Mouse (Mus musculus): Measurements from ENCODE around the gene Sgca. TPM values are rescaled to one million over a fixed set of nuclear protein-coding genes. Genes with fewer than 3 reads are reported as not detected.

The Sgca gene
- polyA plus RNA-seq, 1 experiment from 2014 or later = not detected

- ATAC-seq (ENCODE audit: low FRiP score) (no peak), DNase-seq (ENCODE audit: low spot score, missing footprints) (no peak)
- Histone ChIP-seq H3K4me2 (no peak overlapping the region), H3K9me3 (ENCODE audit: control insufficient read depth, low read length) (no peaks in the 10 kb centered on the region), H3K4me1 (ENCODE audit: control insufficient read depth, insufficient read depth, low read length) (peaks cover 7% of the 10 kb centered on the region; the same call in 1 of the 2 replicates), H3K27ac (ENCODE audit: low read depth, low read length) (no peak overlapping the region), H3K4me3 (ENCODE audit: low read depth, low read length) (no peak overlapping the region), H3K27me3 (ENCODE audit: control insufficient read depth, insufficient read depth, low read length) (no peaks in the 10 kb centered on the region), H3K36me3 (ENCODE audit: control insufficient read depth, insufficient read depth, low read length) (no peaks in the 10 kb centered on the region), H3K9ac (ENCODE audit: low read length) (no peak overlapping the region)
- 76% methylated on average over 11 of the region's 11 CpGs for WGBS
Observed at GRCm38 (mm10) chr11:94926431-94926830, 49.7 kb downstream of the Sgca start.

DNA sequence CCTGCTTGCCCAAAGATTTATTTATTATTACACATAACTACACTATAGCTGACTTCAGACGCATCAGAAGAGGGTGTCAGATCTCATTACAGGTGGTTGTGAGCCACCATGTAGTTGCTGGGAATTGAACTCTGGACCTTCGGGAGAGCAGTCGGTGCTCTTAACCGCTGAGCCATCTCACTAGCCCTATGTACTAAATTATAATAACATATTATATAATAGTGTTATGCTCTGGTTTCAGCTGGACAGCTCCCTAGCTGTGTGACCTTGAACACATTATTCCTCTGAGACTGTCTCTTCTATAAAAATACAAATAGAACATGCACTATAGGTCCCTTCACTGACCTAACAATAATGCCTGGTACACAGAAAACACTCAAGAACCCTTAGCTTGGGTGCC, 51.1 kb downstream of the Sgca start:
- peak; percentile 69 for DNase-seq (ENCODE audit: low spot score, missing footprints)
- no peak for ATAC-seq (ENCODE audit: low FRiP score)
- Histone ChIP-seq H3K27me3 (ENCODE audit: control insufficient read depth, insufficient read depth, low read length) (no peaks in the 10 kb centered on the region), H3K9me3 (ENCODE audit: control insufficient read depth, low read length) (no peaks in the 10 kb centered on the region), H3K4me1 (ENCODE audit: control insufficient read depth, insufficient read depth, low read length) (peaks cover 7% of the 10 kb centered on the region; the same call in 1 of the 2 replicates), H3K4me2 (no peak overlapping the region), H3K36me3 (ENCODE audit: control insufficient read depth, insufficient read depth, low read length) (no peaks in the 10 kb centered on the region), H3K27ac (ENCODE audit: low read depth, low read length) (no peak overlapping the region), H3K4me3 (ENCODE audit: low read depth, low read length) (no peak overlapping the region), H3K9ac (ENCODE audit: low read length) (no peak overlapping the region)
- WGBS = 94% methylated on average over 4 of the region's 4 CpGs

- Histone ChIP-seq H3K27ac (ENCODE audit: low read depth, low read length) (no peak overlapping the region), H3K4me1 (ENCODE audit: control insufficient read depth, insufficient read depth, low read length) (0 out of 2 replicates have a peak, but pooled peaks cover 2% of the 10 kb centered on the region), H3K4me3 (ENCODE audit: low read depth, low read length) (no peak overlapping the region), H3K36me3 (ENCODE audit: control insufficient read depth, insufficient read depth, low read length) (no peaks in the 10 kb centered on the region), H3K4me2 (no peak overlapping the region), H3K9ac (ENCODE audit: low read length) (no peak overlapping the region), H3K9me3 (ENCODE audit: control insufficient read depth, low read length) (no peaks in the 10 kb centered on the region), H3K27me3 (ENCODE audit: control insufficient read depth, insufficient read depth, low read length) (no peaks in the 10 kb centered on the region)
- DNase-seq (ENCODE audit: low spot score, missing footprints) (peak; percentile 53), ATAC-seq (ENCODE audit: low FRiP score) (no peak)
- WGBS = 74% methylated on average over 6 of the region's 6 CpGs
Observed at GRCm38 (mm10) chr11:94920996-94921401, 55.1 kb downstream of the Sgca start.

- Histone ChIP-seq H3K27me3 (ENCODE audit: control insufficient read depth, insufficient read depth, low read length) (no peaks in the 10 kb centered on the region), H3K9me3 (ENCODE audit: control insufficient read depth, low read length) (no peaks in the 10 kb centered on the region), H3K27ac (ENCODE audit: low read depth, low read length) (no peak overlapping the region), H3K4me3 (ENCODE audit: low read depth, low read length) (no peak overlapping the region), H3K36me3 (ENCODE audit: control insufficient read depth, insufficient read depth, low read length) (no peaks in the 10 kb centered on the region), H3K9ac (ENCODE audit: low read length) (no peak overlapping the region), H3K4me2 (no peak overlapping the region), H3K4me1 (ENCODE audit: control insufficient read depth, insufficient read depth, low read length) (0 out of 2 replicates have a peak, but pooled peaks cover 2% of the 10 kb centered on the region)
- ATAC-seq (ENCODE audit: low FRiP score) = no peak
- DNase-seq (ENCODE audit: low spot score, missing footprints) = no peak
- WGBS = 82% methylated on average over 6 of the region's 6 CpGs
Observed at GRCm38 (mm10) chr11:94917717-94918116, 58.4 kb downstream of the Sgca start.

GRCm38 (mm10) chr11:94916477-94916876, 59.6 kb downstream of the Sgca start:
- H3K27ac ChIP-seq (ENCODE audit: low read depth, low read length) = no peak overlapping the region
- no peaks in the 10 kb centered on the region for H3K27me3 ChIP-seq (ENCODE audit: control insufficient read depth, insufficient read depth, low read length)
- H3K9ac ChIP-seq (ENCODE audit: low read length) = no peak overlapping the region
- no peaks in the 10 kb centered on the region for H3K9me3 ChIP-seq (ENCODE audit: control insufficient read depth, low read length)
- ATAC-seq (ENCODE audit: low FRiP score) (no peak), DNase-seq (ENCODE audit: low spot score, missing footprints) (no peak)
- no peak overlapping the region for H3K4me2 ChIP-seq
- H3K36me3 ChIP-seq (ENCODE audit: control insufficient read depth, insufficient read depth, low read length) = no peaks in the 10 kb centered on the region
- H3K4me3 ChIP-seq (ENCODE audit: low read depth, low read length) = no peak overlapping the region
- WGBS = 30% methylated on average over 4 of the region's 4 CpGs
- H3K4me1 ChIP-seq (ENCODE audit: control insufficient read depth, insufficient read depth, low read length) = 0 out of 2 replicates have a peak, but pooled peaks cover 2% of the 10 kb centered on the region

- Histone ChIP-seq H3K4me3 (ENCODE audit: low read depth, low read length) (no peak overlapping the region), H3K9me3 (ENCODE audit: control insufficient read depth, low read length) (no peaks in the 10 kb centered on the region), H3K27me3 (ENCODE audit: control insufficient read depth, insufficient read depth, low read length) (no peaks in the 10 kb centered on the region), H3K9ac (ENCODE audit: low read length) (no peak overlapping the region), H3K4me1 (ENCODE audit: control insufficient read depth, insufficient read depth, low read length) (0 out of 2 replicates have a peak, but pooled peaks cover 2% of the 10 kb centered on the region), H3K4me2 (no peak overlapping the region), H3K27ac (ENCODE audit: low read depth, low read length) (no peak overlapping the region), H3K36me3 (ENCODE audit: control insufficient read depth, insufficient read depth, low read length) (no peaks in the 10 kb centered on the region)
- DNase-seq (ENCODE audit: low spot score, missing footprints) (no peak), ATAC-seq (ENCODE audit: low FRiP score) (no peak)
- WGBS = 30% methylated on average over 13 of the region's 16 CpGs
Observed at GRCm38 (mm10) chr11:94915675-94916403, 60.3 kb downstream of the Sgca start.

GRCm38 (mm10) chr11:94913302-94914090, 62.6 kb downstream of the Sgca start:
- H3K4me2 ChIP-seq = no peak overlapping the region
- no peak overlapping the region for H3K9ac ChIP-seq (ENCODE audit: low read length)
- H3K9me3 ChIP-seq (ENCODE audit: control insufficient read depth, low read length) = no peaks in the 10 kb centered on the region
- H3K27me3 ChIP-seq (ENCODE audit: control insufficient read depth, insufficient read depth, low read length) = no peaks in the 10 kb centered on the region
- H3K4me3 ChIP-seq (ENCODE audit: low read depth, low read length) = no peak overlapping the region
- H3K27ac ChIP-seq (ENCODE audit: low read depth, low read length) = no peak overlapping the region
- ATAC-seq (ENCODE audit: low FRiP score) (no peak), DNase-seq (ENCODE audit: low spot score, missing footprints) (no peak)
- no peaks in the 10 kb centered on the region for H3K36me3 ChIP-seq (ENCODE audit: control insufficient read depth, insufficient read depth, low read length)
- H3K4me1 ChIP-seq (ENCODE audit: control insufficient read depth, insufficient read depth, low read length) = 0 out of 2 replicates have a peak, but pooled peaks cover 2% of the 10 kb centered on the region
- WGBS = 66% methylated on average over 6 of the region's 6 CpGs
